Mouse (Mus musculus) adrenal gland, adult 8-10 months (tissue): ENCODE data around the gene Mllt1. TPM values are rescaled to one million over a fixed set of nuclear protein-coding genes. Genes with fewer than 3 reads are reported as not detected.

Experiments used
- DNase-seq: peaks from one replicate; pipeline ENCODE4 v3.0.0; 2022
- total RNA-seq, 4 experiments: library from RNA; stranded (reverse); gene quantifications; 2 replicates each; pipeline ENCODE4 v1.2.4; 2022

Mllt1 gene
- 10 to 100 TPM; 29.0 to 38.7 (median 36.0) TPM for total RNA-seq

DNA sequence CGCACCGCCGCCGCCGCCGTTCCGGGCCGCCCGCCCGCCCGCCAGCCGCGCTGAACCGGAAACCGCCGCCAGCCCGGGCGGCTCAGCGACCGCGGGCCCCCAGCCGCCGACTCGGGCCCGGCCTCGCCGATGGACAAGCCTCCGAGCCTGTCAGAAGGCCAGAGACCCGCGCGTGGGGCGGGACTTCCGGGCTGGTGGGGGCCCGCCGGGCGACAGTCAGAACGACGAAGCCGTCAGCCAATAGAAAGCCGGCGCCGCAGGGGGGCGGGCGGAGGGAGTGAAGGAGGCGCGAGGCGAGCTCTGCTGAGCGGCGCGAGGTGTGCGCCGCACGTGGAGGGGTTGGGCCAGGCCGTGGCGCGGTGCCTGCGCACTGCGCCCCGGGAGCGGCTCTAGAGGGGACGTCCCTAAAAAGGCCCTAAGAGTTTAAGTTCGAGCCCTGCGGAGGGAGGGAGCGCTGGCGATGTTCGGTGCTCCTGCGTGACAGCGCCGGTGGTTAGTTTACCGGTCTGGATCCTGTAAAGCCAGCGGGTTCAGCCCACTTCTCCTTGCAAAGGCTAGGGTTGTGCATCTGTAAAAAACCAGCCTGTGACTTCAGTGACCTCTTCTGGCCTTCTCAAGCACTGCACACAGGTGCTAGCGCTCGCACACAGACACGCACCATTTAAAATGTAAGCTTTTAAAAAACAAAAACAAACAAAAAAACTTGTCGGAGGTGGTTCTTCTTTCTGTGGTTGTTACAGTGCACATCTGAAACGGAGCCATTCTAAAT lies at the start of gene Mllt1:
Gene Mllt1 (minus strand): TSS at position 53 of the 769 bp plus-strand sequence.
- peak; percentile 96 for DNase-seq

DNA sequence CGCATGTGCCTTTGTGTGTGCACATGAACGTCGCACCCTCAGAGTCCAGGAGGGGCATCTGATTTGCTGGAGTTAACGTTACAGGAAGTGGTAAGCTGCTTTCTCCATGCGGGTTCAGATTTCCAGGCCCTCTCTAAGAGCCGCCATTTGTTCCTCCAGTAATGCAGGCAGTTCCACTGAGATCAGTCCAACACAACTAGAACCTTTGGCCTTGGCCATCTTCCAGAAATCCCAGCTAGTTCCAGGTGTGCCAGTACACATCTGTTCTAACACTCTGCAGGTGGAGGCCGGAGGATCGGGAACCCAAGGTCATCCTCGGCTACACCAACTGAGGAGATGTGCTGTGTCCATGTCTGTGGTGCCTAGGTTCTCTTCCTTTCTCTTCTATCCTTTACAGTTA lies 49.7 kb upstream of the Mllt1 start:
- DNase-seq: no peak

DNA sequence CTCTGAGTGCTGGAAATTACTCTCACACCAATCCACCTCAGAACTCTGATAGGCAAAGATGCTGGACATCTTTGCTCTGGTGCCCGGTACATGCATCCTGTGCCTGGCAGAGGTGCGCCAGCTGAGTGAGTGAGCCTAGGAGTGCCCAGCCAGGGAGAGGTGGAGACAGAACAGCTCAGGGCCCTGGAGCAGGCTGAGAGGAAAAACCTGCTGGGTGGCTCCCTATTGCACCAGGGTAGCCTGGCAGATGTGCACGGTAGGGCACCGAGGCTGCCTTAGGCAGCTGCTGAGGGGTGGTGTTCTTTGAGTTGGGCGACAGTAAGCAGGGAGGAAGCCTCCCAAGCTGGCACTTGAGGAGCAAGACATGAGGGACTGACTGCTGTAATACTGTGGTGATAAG lies 46.8 kb upstream of the Mllt1 start, which contains the start of gene Acer1:
Gene Acer1 (minus strand): TSS at position 114 of the 400 bp plus-strand sequence.
- DNase-seq: no peak

DNA sequence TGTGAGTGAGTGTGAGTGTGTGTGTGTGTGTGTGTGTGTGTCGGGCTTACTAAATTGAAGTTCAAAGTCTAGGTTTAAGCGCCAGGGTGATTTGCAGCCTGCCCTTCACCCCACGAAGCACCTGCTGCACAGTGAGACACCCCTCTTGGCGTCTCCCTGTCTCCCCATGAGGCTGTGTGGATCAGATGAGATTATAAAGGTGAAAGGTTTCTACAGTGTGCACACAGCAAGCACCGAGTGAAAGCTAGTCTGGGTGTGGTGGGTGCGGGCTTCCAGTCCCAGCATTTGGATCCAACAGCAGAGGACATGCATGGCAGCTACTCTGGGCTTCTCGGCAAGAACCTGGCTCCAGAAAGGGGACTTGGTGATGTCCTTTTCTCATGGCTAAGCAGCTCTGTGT lies 45.8 kb upstream of the Mllt1 start:
- no peak for DNase-seq

DNA sequence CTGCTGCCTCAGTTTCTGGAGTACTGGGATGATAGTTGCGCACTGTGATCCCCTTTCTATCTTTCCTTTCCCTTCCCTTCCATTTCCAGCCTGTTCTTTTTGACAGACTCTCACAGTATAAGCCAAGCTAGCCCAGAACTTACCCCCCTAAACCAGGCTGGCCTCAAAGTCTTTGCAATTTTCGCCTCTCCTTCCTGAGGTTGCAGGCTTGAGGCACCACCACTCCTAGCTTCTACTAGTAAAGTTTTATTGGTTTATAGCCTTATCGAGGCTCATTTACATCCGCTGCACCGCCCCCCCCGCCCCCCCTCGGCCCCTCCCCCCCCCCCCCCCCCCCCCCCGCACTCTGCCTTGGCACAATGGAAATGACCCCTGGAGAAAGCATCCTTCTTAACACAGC lies 44.3 kb upstream of the Mllt1 start:
- DNase-seq: no peak

DNA sequence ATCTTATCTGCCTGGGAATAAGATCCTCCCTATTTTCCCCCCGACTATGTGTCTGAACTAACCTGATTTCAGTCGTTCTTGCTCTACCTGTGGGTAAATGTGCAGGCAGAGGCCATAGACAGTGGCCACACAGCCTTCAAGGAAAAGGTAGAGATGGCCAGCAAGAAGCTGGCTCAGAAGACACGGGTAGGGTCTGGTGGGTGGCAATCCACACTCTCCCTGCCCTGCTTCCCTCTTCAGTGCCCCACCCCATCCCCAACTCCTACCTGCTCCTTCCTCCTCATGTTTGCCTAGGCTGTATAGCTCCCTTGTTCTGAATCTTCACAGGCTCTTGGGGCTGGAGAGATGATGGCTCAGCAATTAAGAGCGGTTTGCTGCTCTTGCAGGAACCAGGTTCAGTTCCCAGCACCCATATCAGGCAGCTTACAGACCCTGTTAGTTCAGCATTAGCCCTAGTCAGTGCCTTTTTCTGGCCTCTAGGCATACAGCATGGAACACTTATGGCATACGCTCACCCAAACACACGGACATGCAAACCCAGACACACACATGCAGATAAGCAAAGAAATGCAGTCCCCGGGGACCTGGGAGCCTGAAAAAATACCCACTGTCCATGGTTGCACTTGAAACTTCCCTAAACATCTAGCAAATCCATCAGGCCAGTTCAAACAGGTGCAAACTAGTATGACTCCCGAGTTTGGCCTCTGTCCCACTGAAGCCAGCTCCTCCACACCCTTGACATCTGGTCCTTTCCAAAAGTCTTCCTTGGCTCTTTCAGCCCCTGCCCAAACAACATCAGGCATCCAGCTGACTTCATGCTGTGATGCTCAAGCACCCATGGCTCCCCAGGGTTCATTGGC lies 41.5 kb upstream of the Mllt1 start:
- no peak for DNase-seq

DNA sequence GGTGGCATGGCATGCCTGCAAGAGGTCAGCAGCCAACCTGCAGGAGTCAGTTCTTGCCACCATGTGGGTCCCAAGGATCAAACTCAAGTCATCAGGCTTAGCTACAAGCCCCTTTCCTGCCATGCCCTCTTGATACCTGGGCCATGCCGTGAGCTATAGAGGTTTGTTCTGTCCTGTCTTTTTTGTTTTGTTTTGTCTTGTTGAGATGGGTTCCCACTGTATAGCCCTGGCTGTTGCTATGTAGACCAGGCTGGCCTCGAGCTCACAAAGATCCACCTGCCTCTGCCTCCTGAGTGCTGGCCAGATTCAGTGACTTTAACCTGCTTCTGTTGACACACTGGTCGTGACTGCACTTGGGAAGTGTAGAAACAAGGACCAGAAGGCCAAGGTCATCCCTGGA lies 40.2 kb upstream of the Mllt1 start:
- DNase-seq: no peak

DNA sequence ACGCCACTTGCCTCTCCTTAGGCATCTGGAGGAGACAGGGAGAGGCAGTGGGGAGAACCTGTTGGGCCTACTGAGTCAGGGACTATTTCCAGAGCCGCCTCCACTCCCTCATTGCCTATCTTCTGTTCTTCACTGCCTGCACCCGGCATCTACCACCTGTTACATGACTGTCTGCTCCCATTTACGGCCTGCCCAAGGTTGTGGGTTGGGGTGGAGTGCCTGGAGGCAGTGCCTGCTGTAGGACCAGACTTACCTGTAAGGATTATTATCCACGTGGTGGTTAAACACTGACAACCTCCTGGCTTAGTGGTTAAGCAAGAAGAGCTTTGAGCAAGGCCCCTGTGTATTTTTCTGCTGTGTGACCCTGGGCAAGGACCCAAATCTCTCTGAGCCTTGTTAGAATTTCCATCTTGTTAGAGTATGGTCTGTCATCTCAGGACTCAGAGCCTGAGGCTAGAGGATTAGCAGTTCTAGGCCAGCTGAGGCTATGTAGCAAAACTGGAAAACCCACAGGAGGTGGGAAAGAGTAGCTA lies 39.6 kb upstream of the Mllt1 start:
- no peak for DNase-seq

DNA sequence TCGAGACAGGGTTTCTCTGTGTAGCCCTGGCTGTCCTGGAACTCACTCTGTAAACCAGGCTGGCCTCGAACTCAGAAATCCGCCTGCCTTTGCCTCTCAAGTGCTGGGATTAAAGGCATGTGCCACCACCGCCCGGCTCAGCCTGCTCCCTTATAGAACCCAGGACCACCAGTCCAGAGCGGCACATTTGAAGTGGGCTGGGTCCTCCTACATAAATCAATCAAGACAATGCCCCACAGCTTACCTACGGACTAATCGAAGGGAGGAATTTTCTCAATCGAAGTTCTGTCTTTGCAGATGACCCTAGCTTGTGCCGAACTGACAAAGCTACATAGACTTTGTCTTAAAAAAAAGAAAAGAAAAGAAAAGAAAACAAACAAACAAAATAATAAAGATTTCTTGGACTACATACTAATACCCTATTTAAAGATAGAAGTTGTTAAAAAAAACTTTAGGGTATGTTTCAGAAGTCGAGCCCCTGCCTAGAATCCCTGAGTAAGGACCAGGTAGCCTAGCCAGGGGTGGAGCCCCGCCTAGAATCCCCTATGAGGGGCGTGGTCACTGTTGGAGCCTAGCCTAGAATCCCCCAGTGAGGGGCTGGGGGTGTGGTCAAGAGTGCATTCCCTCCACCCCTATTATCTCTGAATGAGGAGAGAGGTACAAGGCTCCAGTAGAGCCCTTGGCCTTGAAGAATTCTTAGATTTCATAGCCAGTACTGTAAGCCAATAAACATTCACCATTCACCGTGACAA lies 38.9 kb upstream of the Mllt1 start:
- DNase-seq: no peak

DNA sequence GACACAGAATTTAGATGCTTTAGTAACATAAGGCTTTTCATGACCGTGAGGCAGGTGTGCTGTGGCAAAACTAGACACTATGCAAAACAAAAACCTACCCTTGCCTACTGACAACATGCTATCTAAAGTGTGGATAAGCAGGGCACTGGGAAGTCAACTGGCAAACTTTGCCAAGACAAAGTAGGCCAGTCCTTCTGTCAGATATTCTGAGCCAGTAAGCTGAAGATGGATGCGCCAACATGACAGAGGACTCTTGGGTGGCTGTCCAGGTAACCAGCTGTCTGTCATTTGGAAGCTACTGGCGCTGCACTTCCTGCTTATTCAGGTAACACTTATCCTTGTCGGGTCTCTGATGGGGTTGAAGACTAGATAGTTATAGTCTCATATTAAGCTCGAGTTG lies 34.9 kb upstream of the Mllt1 start:
- no peak for DNase-seq

DNA sequence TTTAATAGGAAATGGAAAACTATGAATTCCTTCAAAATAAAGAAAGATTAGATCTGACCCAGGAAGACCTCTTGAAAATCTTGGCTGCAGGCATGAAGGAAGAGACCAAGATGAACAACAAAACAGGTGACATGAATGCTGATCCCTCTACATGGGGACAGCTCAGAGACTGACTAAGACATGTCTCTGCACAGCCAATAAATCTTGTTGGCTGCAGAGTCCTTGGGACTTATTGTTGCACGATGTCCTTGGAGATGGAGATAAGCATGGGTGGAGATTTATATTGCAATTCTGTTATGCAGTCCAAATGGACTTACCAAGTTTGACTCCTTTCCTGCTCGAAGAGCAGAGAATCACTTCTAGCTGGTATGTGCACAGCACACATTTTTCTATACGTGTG lies 34.1 kb upstream of the Mllt1 start:
- DNase-seq: peak; percentile 55

DNA sequence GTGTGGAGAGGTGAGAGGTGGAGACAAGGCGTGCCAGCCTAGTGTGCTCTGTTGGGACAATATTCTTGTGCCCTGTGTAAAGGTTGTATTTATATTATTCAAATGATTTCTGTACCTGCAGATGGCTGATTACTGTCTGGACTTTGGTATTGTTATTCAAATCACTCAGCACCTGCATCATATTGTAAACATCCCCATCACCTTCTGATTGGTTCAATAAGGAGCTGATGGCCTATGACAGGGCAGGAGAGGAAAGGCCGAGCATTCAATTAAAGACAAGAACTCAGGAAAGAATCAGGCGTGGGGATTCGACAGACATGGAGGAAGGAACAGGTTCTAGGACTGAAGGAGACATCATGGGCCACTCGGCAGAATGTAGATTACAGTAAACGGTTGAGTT lies 28.4 kb upstream of the Mllt1 start:
- DNase-seq: no peak

DNA sequence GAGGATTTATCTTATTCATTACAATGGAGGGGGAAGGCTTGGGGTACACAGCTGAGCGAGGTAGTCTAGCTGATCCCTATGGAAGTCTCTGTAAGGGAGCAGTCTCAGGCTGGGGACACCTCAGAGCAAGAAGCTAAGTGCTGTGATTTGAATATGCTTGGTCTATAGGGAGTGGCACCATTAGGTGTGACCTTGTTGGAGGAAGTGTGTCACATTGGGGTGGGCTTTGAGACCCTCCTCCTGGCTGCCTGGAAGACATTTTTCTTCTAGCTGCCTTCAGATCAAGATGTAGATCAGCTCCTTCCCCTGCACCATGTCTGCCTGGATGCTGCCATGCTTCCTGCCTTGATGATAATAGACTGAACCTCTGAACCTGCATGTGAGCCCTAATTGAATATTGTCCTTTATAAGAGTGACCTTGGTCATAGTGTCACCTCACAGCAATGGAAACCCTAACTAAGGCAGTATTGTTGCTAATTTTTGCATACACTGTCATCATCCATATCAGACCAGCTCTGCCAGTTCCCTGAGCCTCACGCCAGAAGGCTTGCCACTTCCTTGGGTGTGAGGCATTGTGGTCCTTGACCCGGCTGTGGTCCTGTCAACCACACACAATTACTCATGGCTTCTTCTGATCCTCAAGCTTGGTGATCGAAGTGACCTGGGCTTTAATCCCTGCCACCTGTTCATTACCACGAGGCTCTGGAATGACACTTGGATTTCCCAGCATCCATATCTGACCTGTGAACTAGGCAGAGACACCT lies 27.6 kb upstream of the Mllt1 start:
- no peak for DNase-seq

DNA sequence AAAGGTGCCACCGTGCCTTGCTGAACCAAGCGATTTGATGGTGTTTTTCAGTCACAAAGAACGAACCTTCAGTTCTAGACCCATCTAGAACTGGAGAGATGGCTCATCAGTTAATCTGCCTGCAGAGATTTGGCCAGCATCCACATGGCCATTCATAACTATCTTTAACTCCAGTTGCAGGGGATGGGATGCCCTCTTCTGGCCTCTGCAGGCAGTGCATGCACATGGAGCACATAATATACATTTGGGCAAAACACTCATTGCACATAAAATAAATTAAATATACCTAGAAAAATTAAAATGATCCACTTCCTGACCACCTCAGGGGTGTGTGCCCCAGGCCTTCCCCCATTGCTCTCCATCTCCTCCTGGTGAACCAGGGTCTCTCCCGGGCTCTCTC lies 26.7 kb upstream of the Mllt1 start:
- DNase-seq: no peak

DNA sequence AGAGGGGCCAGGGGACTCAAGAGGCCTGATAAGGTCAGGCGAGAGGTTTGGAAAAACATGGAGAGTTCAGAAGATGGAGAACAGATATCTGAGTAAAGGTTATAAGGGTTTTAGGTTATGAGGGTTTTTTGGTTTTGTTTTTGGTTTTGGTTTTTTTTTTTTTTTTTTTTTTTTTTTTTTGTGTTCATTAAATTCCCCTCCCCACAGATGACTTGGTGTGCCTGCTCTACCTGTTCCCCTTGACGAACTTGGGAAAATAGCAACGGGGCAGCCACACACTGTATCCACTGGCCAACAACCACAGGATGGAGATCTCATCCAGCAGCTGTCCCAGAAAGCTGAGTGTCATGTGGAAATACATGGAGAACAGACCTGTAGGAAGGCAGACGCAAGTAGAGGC lies 23.5 kb upstream of the Mllt1 start:
- DNase-seq: no peak

DNA sequence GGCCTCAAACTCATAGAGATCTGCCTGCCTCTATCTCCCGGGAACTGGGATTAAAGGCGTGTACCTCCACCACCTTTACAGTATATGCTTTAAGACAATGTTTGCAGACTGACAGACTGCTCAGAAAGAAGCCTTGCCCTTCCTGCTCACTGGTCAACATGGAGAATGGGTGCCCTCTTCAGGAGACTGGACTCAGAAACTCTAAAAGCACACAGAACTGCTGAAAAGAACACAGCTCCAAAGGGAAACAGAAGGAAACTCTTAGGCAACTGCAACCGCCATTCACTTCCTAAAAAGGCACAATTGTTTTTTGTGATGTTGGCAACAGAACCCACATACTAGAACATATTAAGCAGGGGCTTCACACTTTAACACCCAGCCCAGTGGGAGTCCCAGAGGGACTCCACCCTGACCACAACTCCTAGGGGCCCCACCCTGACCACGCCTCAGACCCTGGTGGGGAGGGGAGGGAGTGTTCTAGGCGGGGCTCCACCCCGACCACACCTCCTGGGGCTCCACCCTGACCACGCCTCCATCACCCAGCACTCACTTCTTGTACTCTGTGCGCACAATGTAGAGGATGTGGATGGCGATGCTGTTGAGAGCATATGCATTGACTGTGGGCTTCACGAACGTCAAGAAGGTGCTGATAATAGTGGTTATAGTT lies 22.7 kb upstream of the Mllt1 start:
- DNase-seq: no peak

DNA sequence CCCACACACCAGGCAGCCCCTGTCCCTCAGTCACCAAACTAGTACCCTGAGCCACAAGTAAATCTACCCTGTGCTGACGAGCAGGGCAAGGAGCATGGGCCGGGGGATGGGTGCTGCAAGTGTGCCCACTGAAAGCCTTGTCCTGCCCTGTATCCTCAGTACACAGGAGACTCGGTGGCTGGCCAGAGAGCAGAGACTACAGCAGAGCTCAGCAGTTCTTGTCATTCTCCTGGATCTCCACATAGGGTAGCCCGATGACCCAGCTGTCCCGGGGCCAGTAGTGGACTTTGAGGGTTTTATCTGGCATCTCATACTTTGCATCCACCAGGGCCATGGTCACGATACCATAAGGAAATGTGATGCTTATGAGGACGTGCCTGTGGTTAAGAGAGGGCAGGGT lies 19.7 kb upstream of the Mllt1 start:
- no peak for DNase-seq

DNA sequence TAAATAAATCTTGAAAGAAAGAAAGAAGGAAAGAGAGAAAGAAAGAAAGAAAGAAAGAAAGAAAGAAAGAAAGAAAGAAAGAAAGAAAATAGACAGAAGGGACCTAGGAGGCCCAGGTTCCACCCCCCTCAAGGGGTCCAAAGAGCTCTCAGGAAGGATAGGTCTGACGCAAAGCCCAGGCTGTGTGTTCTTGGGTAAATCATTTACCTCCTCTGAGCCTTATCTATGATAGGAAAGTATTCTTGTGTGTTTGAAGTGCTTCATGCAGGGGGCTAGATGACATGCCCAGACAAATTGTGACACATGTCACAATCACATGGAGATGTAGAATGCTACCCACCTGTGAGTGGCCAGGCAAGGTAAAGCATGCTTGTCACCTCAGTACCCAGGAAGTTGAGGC lies 17.4 kb upstream of the Mllt1 start:
- no peak for DNase-seq

DNA sequence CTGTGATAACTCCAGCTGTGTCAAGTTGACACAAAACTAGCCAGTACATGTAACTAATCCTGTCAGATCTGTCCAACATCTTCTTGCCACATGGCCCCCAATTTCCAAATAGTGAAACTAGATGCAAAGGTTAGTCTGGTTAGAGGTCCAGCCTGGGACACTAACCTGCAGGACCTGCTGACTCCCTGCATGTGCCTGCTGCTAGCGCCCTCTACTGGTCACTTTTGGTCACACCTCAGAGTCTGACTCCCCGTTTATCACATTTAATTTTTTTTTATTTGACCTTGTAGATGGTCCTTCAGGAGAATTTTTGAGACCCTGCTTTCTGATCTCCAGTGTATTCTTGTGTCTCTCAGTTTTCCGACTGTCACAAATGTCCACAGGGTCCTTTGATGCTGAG lies 15.7 kb upstream of the Mllt1 start:
- DNase-seq: no peak

DNA sequence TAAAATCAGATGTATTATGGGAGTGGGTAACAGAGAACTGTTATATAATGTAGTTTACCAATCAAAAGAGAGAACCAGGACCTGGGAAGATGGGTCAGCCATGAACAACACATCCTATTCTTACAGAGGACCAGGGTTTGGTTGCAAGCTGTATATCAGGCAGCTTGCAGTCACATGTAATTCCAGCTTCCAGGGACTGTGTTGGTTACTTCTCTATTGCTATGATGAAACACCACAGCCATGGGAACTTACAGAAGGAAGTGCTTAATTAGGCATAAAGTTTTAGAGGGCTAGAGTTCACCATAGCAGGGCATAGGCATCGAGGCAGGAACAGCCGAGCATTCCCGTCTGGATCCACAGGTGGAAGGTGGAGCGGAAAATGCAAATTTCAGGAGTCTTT lies 3.5 kb upstream of the Mllt1 start:
- DNase-seq: no peak

DNA sequence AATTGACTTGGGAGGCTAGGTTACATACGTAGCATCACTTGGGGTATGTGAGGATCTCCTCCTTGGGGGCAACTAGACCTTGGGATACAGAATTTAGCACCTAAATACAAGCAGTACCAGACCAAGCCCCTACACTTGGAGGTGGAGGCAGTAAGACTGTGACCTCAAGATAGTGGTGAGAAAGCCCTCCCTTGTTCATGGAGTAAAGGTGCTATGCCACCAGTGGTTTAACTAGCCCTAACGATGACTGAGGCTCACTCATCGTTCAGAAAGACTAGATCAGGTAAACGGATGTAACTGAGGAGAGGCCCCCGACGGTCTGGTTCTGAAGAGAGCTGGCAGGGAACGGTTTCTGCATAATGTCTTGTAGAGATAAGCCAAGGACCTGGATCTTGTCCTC lies 1.5 kb upstream of the Mllt1 start:
- no peak for DNase-seq
